Mouse (Mus musculus) midbrain, embryonic 16.5 days (tissue): ENCODE results near the gene Spns3. TPM values are rescaled to one million over a fixed set of nuclear protein-coding genes. Genes with fewer than 3 reads are reported as not detected.

Source experiments
- ATAC-seq: fragments of 200-750 bp; cut with Nextera tagmentation; 2 replicates; pipeline ENCODE4 v1.8.0; 2017; ENCODE audit warnings: moderate TSS enrichment
- H3K27ac ChIP-seq: fragments of 300-500 bp; sonication (generic); 2 replicates; pipeline ENCODE4 v1.5.1; 2014; ENCODE audit warnings: mild to moderate bottlenecking, low read length, mixed read lengths
- H3K27me3 ChIP-seq: fragments of 300-500 bp; sonication (generic); 2 replicates; pipeline ENCODE4 v1.6.1; 2014; ENCODE audit warnings: low read depth, low read length, mixed read lengths; ENCODE audit not compliant: control insufficient read depth, insufficient read depth
- H3K36me3 ChIP-seq: fragments of 300-500 bp; sonication (generic); 2 replicates; pipeline ENCODE4 v1.6.1; 2014; ENCODE audit warnings: mild to moderate bottlenecking, low read length, moderate library complexity, mixed read lengths; ENCODE audit not compliant: control insufficient read depth, insufficient read depth
- H3K4me1 ChIP-seq: fragments of 300-500 bp; sonication (generic); 2 replicates; pipeline ENCODE4 v1.6.1; 2014; ENCODE audit warnings: mild to moderate bottlenecking, low read length, mixed read lengths; ENCODE audit not compliant: control insufficient read depth, insufficient read depth
- H3K4me2 ChIP-seq: fragments of 300-500 bp; sonication (generic); 2 replicates; pipeline ENCODE4 v1.6.1; 2014; ENCODE audit warnings: mild to moderate bottlenecking, low read length, mixed read lengths
- H3K4me3 ChIP-seq: fragments of 300-500 bp; sonication (generic); 2 replicates; pipeline ENCODE4 v1.5.1; 2014; ENCODE audit warnings: low read depth, mild to moderate bottlenecking, low read length, moderate library complexity, mixed read lengths
- H3K9ac ChIP-seq: fragments of 300-500 bp; sonication (generic); 2 replicates; pipeline ENCODE4 v1.6.1; 2014; ENCODE audit warnings: low read depth, low read length, mixed read lengths
- H3K9me3 ChIP-seq: fragments of 300-500 bp; sonication (generic); replicated peaks from 2 replicates; pipeline ENCODE4 v1.6.1; 2014; ENCODE audit warnings: mild to moderate bottlenecking, low read length, mixed read lengths; ENCODE audit not compliant: control insufficient read depth, poor library complexity, severe bottlenecking
- WGBS: fragments of 180-500 bp; shearing (Covaris S2); extraction: QIAGEN DNeasy Blood & Tissue Kit; methylation state at CpG from one replicate; pipeline ENCODE4 v1.1.7; 2014; 5-methylcytosine and 5-hydroxymethylcytosine counted together
- polyA plus RNA-seq: library from polyadenylated mRNA; unstranded; fragments of >200 nt; fragmentation: Nextera tagmentation; extraction: Ambion mirVana; gene quantifications from 2 replicates; pipeline ENCODE4 v1.2.1, GENCODE M21; 2015

Gene Spns3
- polyA plus RNA-seq, 1 experiment from 2014 or later, result not detected

DNA sequence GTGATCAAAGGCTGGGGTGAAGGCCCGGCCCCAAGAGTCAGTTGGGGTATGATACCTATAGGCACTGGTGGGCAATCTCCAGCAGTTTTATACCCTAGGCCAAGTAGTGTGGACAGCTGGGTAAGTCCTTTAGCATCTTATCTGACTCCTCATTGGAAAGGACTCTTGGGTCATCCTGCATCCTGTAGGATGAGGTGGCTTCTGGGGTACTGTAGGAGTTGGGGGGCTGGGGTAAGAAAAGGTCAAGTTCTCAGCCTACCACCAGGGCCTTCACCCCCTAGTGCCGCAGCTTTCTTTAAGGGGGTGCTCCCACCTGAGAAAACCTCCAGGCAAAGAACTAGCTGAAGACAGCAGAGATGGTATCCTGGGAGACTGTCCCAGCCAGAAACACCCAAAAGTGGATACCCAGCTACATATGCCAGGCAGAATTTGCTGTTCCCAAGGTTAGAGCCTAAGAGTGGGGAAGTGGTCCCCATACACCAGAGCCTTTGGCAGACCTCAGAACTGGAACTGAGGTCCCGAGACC lies 98.1 kb downstream of the Spns3 start:
- no peaks in the 10 kb centered on the region for H3K4me1 ChIP-seq
- H3K27ac ChIP-seq, result no peak overlapping the region
- H3K4me3 ChIP-seq, result no peak overlapping the region
- H3K27me3 ChIP-seq, result no peaks in the 10 kb centered on the region
- H3K9me3 ChIP-seq, result no peaks in the 10 kb centered on the region
- no peak for ATAC-seq
- peaks cover 55% of the 10 kb centered on the region for H3K36me3 ChIP-seq
- WGBS, result 97% methylated on average over 3 of the region's 3 CpGs
- no peak overlapping the region for H3K4me2 ChIP-seq
- no peak overlapping the region for H3K9ac ChIP-seq

DNA sequence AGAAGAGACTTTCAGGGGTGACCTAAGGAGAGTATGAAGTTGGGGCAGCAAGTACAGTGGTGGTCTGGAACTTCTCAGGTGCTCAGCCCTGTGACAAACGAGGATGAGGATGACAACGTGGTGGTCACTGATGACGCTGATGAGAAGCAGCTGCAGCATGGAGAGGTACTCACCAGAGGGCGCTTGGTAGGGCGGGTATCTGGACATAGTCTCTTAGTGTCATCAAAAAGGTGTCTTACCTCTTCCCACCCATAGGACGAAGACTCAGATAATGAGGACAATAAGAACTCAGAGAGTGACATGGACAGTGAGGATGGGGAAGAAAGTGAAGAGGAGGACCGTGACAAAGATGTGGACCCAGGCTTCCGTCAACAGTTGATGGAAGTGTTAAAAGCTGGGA lies 102.8 kb downstream of the Spns3 start:
- WGBS, result 88% methylated on average over 8 of the region's 8 CpGs
- Histone ChIP-seq H3K36me3 (peaks cover 71% of the 10 kb centered on the region), H3K4me1 (peaks cover under 1% of the 10 kb centered on the region), H3K27ac (no peak overlapping the region), H3K4me3 (no peak overlapping the region), H3K4me2 (no peak overlapping the region), H3K9ac (no peak overlapping the region), H3K9me3 (no peaks in the 10 kb centered on the region), H3K27me3 (no peaks in the 10 kb centered on the region)
- ATAC-seq, result no peak

DNA sequence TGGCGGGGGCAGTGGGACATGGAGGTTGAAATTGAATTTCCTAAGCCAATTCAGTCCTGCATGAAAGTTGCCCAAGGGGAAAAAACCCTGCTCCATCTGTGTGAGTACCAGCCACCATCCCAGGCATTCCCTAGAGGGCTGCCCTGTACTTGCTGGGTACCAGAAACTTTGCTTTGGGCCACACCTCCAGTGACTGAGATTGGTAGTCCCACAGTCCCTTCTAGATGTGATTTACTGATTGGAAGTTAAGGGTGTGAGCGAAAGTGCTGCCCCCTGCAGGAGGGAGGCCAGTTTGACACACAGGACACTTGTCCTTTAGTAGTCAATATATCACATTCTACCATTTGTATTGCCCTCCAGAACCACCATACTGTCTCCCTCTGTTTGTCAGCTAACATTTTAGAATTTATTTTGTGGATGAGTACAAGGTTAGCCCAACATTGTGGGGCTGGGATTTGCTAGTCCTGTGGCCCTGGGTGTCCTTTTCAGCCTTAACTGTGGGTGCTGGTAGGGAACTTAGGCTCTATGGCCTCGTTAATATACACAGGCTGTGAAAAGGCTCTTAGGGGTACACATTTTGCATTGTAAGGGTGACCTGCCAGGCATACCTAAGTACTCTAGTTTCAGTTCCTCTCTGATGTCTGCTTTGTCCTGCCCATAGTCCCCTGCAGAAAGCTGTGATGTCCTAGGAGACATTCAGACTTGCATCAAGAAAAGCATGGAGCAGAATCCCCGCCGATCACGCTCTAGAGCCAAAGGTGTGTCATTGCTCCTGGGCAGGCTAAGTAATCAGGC lies 103.8 kb downstream of the Spns3 start:
- WGBS, result 90% methylated on average over 6 of the region's 6 CpGs

More for the DNA sequence above, 103.8 kb downstream of the Spns3 start:
- peaks cover 63% of the 10 kb centered on the region for H3K36me3 ChIP-seq
- H3K9me3 ChIP-seq, result no peaks in the 10 kb centered on the region
- H3K4me3 ChIP-seq, result no peak overlapping the region
- no peak overlapping the region for H3K9ac ChIP-seq
- no peak overlapping the region for H3K4me2 ChIP-seq
- H3K4me1 ChIP-seq, result peaks cover 7% of the 10 kb centered on the region
- H3K27ac ChIP-seq, result no peak overlapping the region
- ATAC-seq, result no peak
- H3K27me3 ChIP-seq, result no peaks in the 10 kb centered on the region

Other genes starting within 250 kb of the Spns3 start
- 1.0 and 2.2 TPM in 2 replicates for gene Xaf1, start 248.9 kb downstream of the Spns3 start, polyA plus RNA-seq
- not detected in 2 replicates for gene Fbxo39, start 236.1 kb downstream of the Spns3 start, polyA plus RNA-seq
- gene Tekt1, start 188.1 kb downstream of the Spns3 start, polyA plus RNA-seq, result 11.1 and 13.5 TPM in 2 replicates
- gene Smtnl2, start 138.8 kb downstream of the Spns3 start, polyA plus RNA-seq, result 10.3 and 12.2 TPM in 2 replicates
- gene Ggt6, start 115.0 kb downstream of the Spns3 start, polyA plus RNA-seq, result not detected in 2 replicates
- 61.1 and 67.6 TPM in 2 replicates for gene Mybbp1a, start 109.2 kb downstream of the Spns3 start, polyA plus RNA-seq
- 6.8 and 8.4 TPM in 2 replicates for gene Spns2, start 60.6 kb downstream of the Spns3 start, polyA plus RNA-seq
- 78.6 and 91.2 TPM in 2 replicates for gene Ube2g1, start 56.8 kb upstream of the Spns3 start, polyA plus RNA-seq
- gene Ankfy1, start 139.5 kb upstream of the Spns3 start, polyA plus RNA-seq, result 29.5 and 32.3 TPM in 2 replicates
- gene Cyb5d2, start 245.6 kb upstream of the Spns3 start, polyA plus RNA-seq, result 8.0 and 9.2 TPM in 2 replicates
- 13.3 and 14.1 TPM in 2 replicates for gene Zzef1, start 245.7 kb upstream of the Spns3 start, polyA plus RNA-seq